Mouse (Mus musculus) ES-Bruce4 (cell line): ENCODE measurements around the gene Cfap58. TPM values are rescaled to one million over a fixed set of nuclear protein-coding genes. Genes with fewer than 3 reads are reported as not detected.

Experiments used
- H3K27ac ChIP-seq: 2 replicates; pipeline ENCODE4 v1.5.1; 2012; ENCODE audit warnings: low read length, inconsistent platforms; ENCODE audit not compliant: insufficient read depth
- H3K27me3 ChIP-seq: 2 replicates; pipeline ENCODE4 v1.6.1; 2012; ENCODE audit warnings: mild to moderate bottlenecking, low read length, inconsistent platforms; ENCODE audit not compliant: control insufficient read depth, poor library complexity, insufficient read depth, severe bottlenecking
- H3K36me3 ChIP-seq: 2 replicates; pipeline ENCODE4 v1.6.1; 2012; ENCODE audit warnings: inconsistent platforms, mild to moderate bottlenecking, low read length, moderate library complexity; ENCODE audit not compliant: control insufficient read depth, poor library complexity, insufficient read depth, severe bottlenecking
- H3K4me1 ChIP-seq: one replicate; pipeline ENCODE4 v1.8.1; 2011; ENCODE audit warnings: low read length; ENCODE audit not compliant: control insufficient read depth, insufficient read depth
- H3K4me3 ChIP-seq: 2 replicates; pipeline ENCODE4 v1.5.1; 2011; ENCODE audit warnings: low read depth, mild to moderate bottlenecking, low read length
- H3K9ac ChIP-seq: 2 replicates; pipeline ENCODE4 v1.6.1; 2012; ENCODE audit warnings: low read depth, mild to moderate bottlenecking, inconsistent platforms; ENCODE audit not compliant: poor library complexity, severe bottlenecking
- H3K9me3 ChIP-seq: replicated peaks from 2 replicates; pipeline ENCODE4 v1.6.1; 2012; ENCODE audit warnings: mild to moderate bottlenecking, low read length, inconsistent platforms; ENCODE audit not compliant: control insufficient read depth, poor library complexity, insufficient read depth, severe bottlenecking
- CTCF ChIP-seq: IDR thresholded peaks from one replicate; pipeline ENCODE4 v1.8.1; 2011; ENCODE audit warnings: low read depth, low read length
- EP300 ChIP-seq: IDR thresholded peaks from 2 replicates; pipeline ENCODE4 v1.6.1; 2011; ENCODE audit warnings: low read depth, low read length; ENCODE audit not compliant: insufficient read depth
- POLR2A ChIP-seq: IDR thresholded peaks from one replicate; pipeline ENCODE4 v1.8.1; 2011; ENCODE audit warnings: low read length; ENCODE audit not compliant: insufficient read depth
- polyA plus RNA-seq: library from polyadenylated mRNA; stranded (reverse); fragments of >200 nt; gene quantifications from 2 replicates; pipeline ENCODE4 v1.2.4, GENCODE M21; 2011; ENCODE audit warnings: low read depth; ENCODE audit not compliant: missing spikeins, insufficient read depth, insufficient read length

Gene Cfap58
- polyA plus RNA-seq, 1 experiment: not detected

DNA sequence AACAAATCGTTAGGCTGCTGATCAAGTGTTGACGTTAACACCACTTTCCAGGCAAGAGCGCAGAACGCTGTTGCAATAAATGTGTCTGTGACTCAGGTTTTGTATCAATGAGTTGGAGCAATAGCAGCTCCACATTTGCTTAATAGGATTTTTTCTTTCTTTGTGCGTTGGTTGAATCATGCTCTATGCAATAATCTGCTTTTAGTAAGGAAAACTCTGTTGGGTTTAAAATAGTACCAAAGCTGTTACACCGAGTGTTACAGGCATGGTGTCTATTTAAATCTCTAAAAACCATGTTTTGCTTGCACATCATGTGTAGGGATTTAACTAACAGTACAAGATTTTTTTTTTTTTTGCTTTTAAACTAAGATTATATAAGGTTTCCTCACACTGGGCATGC lies 1.9 kb downstream of the Cfap58 start:
- TF ChIP-seq POLR2A (no peak), EP300 (no peak), CTCF (no peak)
- no peaks in the 10 kb centered on the region for H3K27me3 ChIP-seq
- no peak overlapping the region for H3K27ac ChIP-seq
- H3K4me1 ChIP-seq: no peaks in the 10 kb centered on the region
- H3K36me3 ChIP-seq: no peaks in the 10 kb centered on the region
- H3K9ac ChIP-seq: no peak overlapping the region
- no peaks in the 10 kb centered on the region for H3K9me3 ChIP-seq
- no peak overlapping the region for H3K4me3 ChIP-seq

DNA sequence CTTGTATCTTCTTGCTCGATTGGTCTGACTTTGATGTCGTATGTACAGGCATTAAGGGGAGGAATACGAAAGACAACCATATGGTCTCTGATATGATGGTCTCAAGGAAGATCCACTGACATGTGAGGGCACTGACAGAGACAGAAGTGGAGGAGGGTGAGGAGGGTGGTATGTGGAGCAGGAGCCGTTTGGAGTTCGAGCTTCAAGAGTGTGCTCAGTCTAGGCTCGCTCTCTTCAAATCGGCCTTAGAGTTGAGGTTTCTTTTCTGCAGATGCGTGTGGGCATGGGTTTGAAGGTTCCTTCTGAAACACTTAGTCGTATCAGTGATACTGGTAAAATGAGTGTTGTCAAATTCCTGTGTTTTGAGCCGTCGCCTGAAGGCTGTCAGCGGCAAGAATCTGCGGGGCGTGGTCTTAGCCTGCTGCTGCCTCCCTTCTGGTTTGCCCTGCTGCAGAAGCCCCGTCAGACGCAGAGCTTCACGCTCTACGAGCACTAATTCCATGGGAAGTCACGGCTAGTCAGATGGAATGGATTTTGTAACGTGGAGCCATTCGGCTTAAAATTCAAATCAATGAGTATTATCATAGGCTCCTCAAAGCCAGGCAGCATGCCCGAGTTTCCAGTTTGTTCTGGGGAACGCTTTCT lies 9.5 kb downstream of the Cfap58 start:
- no peaks in the 10 kb centered on the region for H3K36me3 ChIP-seq
- no peaks in the 10 kb centered on the region for H3K4me1 ChIP-seq
- no peak overlapping the region for H3K4me3 ChIP-seq
- H3K9me3 ChIP-seq: no peaks in the 10 kb centered on the region
- no peak for TF ChIP-seq POLR2A
- no peak for TF ChIP-seq CTCF
- TF ChIP-seq EP300: no peak
- H3K27ac ChIP-seq: no peak overlapping the region
- H3K27me3 ChIP-seq: no peaks in the 10 kb centered on the region
- H3K9ac ChIP-seq: no peak overlapping the region

DNA sequence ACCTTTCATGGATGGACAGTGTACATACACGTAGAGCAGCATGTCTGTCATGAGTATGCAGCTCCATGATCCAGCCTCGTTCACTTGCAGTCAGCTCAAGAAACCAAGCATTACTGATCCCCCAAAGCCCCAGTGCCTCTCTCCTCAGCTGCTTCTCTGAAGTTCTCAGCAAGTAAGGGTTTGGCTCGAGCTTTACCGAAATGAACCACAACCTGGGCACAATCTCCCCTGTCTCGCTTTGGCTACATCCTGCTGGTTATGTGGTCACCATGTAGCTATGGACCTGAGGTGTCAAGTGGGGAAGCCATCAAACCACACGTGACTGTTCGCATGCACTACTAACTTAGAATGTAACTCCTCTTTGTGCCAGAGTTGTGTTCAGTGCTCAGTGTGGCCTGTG lies 13.5 kb downstream of the Cfap58 start:
- no peaks in the 10 kb centered on the region for H3K9me3 ChIP-seq
- H3K9ac ChIP-seq: no peak overlapping the region
- H3K36me3 ChIP-seq: no peaks in the 10 kb centered on the region
- H3K27ac ChIP-seq: no peak overlapping the region
- H3K27me3 ChIP-seq: no peaks in the 10 kb centered on the region
- no peaks in the 10 kb centered on the region for H3K4me1 ChIP-seq
- TF ChIP-seq POLR2A (no peak), CTCF (no peak), EP300 (no peak)
- no peak overlapping the region for H3K4me3 ChIP-seq

DNA sequence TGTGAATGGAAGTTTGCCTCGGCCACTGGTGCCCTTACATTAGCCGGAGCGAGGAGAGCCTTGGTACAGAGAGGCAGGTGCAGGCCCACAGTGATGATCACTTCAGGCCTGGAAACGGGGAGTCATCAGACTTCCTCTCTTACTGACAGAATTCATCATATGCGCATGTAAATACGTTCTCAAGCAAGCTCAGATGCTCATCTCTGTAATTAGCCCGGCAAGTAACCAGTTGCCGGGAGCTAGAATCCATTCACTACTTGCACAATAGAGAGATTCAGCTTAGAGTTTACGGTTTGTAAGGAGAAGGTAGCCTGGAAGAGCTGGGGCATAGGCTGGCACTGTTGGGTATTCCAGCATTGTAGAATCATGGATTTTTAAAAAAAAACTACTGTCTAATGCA lies 15.7 kb downstream of the Cfap58 start:
- no peaks in the 10 kb centered on the region for H3K9me3 ChIP-seq
- TF ChIP-seq EP300 (no peak), POLR2A (no peak), CTCF (no peak)
- no peaks in the 10 kb centered on the region for H3K27me3 ChIP-seq
- H3K9ac ChIP-seq: no peak overlapping the region
- no peaks in the 10 kb centered on the region for H3K36me3 ChIP-seq
- no peak overlapping the region for H3K4me3 ChIP-seq
- no peaks in the 10 kb centered on the region for H3K4me1 ChIP-seq
- H3K27ac ChIP-seq: no peak overlapping the region

DNA sequence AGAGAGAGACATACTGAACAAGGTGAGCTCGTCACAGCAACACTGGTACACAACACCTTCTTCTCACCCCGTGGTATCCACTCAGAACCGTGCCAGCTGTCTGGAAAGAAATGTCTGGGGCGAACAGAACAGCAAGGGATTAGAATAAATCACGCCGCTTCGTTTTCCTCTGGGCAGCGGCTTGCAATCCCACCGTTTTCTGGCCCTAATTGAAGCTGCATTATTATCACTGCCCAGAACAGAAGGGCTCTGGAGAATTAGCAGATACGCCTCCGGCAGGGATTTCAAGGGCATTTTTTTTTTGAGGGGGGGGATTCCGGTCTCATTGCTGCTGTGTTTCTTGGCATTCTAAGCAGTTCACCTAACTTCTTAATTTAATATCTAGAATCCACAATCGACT lies 20.7 kb downstream of the Cfap58 start:
- TF ChIP-seq POLR2A (no peak), EP300 (no peak), CTCF (no peak)
- H3K27ac ChIP-seq: no peak overlapping the region

DNA sequence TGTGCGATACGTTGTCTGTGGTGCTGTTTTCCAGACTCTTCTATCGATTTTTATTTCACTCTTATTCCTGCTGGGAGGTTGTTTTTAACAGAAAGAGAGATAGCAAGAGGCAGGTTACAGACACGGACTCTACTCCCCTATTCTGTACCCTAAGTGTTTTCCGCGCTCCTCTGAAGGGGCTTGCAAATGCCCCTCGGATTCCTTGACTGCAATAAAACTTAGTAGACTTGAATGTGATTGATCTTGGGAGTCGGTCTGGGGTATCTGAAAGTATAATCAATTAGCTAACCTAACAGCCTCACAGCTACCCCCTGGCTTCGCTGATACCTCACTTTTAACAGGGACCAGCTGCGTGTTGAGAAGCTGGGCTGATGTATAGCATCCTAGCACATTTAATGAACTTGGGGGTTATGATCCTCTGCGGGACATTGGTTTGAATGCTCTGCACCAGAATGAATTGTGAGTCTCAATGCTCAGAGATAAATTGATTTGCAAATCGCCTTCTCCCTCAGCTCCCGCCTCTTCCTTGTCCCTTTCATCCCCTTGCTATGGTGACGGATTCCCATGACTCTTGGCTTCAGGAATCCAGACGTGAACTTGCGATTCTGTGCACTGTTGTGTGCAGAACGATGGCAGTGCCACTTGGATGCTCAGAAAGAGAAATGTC lies 31.7 kb downstream of the Cfap58 start:
- no peaks in the 10 kb centered on the region for H3K36me3 ChIP-seq
- no peaks in the 10 kb centered on the region for H3K27me3 ChIP-seq
- H3K9me3 ChIP-seq: no peaks in the 10 kb centered on the region
- no peak overlapping the region for H3K4me3 ChIP-seq
- H3K27ac ChIP-seq: no peak overlapping the region
- no peak overlapping the region for H3K9ac ChIP-seq
- H3K4me1 ChIP-seq: no peaks in the 10 kb centered on the region
- TF ChIP-seq CTCF: no peak
- no peak for TF ChIP-seq POLR2A
- TF ChIP-seq EP300: no peak

More for the DNA sequence above, 20.7 kb downstream of the Cfap58 start:
- no peak overlapping the region for H3K4me3 ChIP-seq
- H3K36me3 ChIP-seq: no peaks in the 10 kb centered on the region
- no peaks in the 10 kb centered on the region for H3K27me3 ChIP-seq
- H3K9me3 ChIP-seq: no peaks in the 10 kb centered on the region
- no peak overlapping the region for H3K9ac ChIP-seq
- H3K4me1 ChIP-seq: no peaks in the 10 kb centered on the region
